Mouse (Mus musculus): ENCODE data around the gene Acsm2. TPM values are rescaled to one million over a fixed set of nuclear protein-coding genes. Genes with fewer than 3 reads are reported as not detected.

Gene Acsm2
- polyA plus RNA-seq, 1 experiment from 2014 or later = not detected

DNA sequence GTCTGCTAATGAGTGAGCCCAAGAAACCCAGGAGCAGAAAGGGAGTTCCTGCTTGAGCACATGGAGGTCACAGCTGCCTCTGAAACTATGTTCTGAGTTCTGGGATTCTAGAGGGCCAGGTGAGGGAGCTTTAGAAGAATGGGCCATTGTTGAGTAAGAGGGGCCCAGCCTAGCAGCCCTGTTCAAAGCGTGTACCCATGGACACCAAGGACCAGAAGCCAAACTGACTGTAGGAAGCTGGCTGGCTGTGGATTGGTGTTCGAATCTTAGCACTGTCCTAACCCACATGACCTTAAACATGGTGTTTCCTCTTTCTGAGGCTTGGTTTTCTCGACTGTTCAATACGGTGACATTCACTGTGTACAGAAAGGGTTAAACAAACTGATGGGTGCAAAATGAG is 30.8 kb upstream of the Acsm2 start, which contains the start of gene Pdilt:
TSS of gene Pdilt (minus strand) at position 101 of the 400 bp plus-strand sequence.
- Histone ChIP-seq H3K4me1 (replicated peaks; ENCODE audit: control insufficient read depth, insufficient read depth, low read length) (no peaks in the 10 kb centered on the region), H3K27me3 (ENCODE audit: control insufficient read depth, insufficient read depth, low read depth, low read length) (no peaks in the 10 kb centered on the region), H3K9ac (ENCODE audit: low read length) (no peak within 1 kb of the TSS), H3K4me3 (ENCODE audit: low read length) (no peak within 1 kb of the TSS), H3K27ac (ENCODE audit: low read length) (no peak within 1 kb of the TSS), H3K36me3 (ENCODE audit: control insufficient read depth, insufficient read depth, low read length) (no peaks in the 10 kb centered on the region), H3K4me2 (ENCODE audit: low read depth, low read length) (no peak within 1 kb of the TSS), H3K9me3 (ENCODE audit: control insufficient read depth, low read length) (no peaks in the 10 kb centered on the region)
- no peak for ATAC-seq (ENCODE audit: low read depth)
- 54% methylated on average over 4 of the region's 4 CpGs for WGBS

- H3K27me3 ChIP-seq (ENCODE audit: control insufficient read depth, insufficient read depth, low read depth, low read length) = no peaks in the 10 kb centered on the region
- H3K36me3 ChIP-seq (ENCODE audit: control insufficient read depth, insufficient read depth, low read length) = no peaks in the 10 kb centered on the region
- WGBS = 2% methylated on average over 2 of the region's 2 CpGs
- no peak overlapping the region for H3K27ac ChIP-seq (ENCODE audit: low read length)
- H3K4me1 ChIP-seq (replicated peaks; ENCODE audit: control insufficient read depth, insufficient read depth, low read length) = no peaks in the 10 kb centered on the region
- H3K9me3 ChIP-seq (ENCODE audit: control insufficient read depth, low read length) = no peaks in the 10 kb centered on the region
- H3K9ac ChIP-seq (ENCODE audit: low read length) = no peak overlapping the region
- peak; percentile 45; the same call in 1 of the 2 replicates for ATAC-seq (ENCODE audit: low read depth)
- H3K4me3 ChIP-seq (ENCODE audit: low read length) = no peak overlapping the region
- no peak overlapping the region for H3K4me2 ChIP-seq (ENCODE audit: low read depth, low read length)
Observed at GRCm38 (mm10) chr7:119525881-119526281, 28.3 kb upstream of the Acsm2 start.

DNA sequence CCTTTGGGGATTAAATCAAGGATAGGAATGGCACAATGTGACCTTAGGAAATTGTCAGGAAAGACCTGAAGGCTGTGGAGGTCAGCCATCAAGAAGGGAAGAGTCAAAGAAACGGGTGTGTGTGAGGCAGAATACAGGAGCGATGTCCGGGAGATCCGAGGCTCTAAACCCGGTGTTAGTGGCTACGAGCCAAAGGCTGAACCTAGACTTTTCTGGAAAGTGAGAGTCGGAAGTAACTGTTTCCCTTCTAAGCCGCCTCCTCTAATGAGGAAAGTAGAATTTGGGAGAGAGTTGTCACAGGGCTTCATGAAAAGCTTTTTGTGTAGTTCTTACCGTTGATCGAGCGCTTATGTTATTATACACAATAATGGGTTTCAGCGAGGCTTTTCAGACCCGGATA is 27.7 kb upstream of the Acsm2 start:
- Histone ChIP-seq H3K27me3 (ENCODE audit: control insufficient read depth, insufficient read depth, low read depth, low read length) (no peaks in the 10 kb centered on the region), H3K9ac (ENCODE audit: low read length) (no peak overlapping the region), H3K4me3 (ENCODE audit: low read length) (no peak overlapping the region), H3K27ac (ENCODE audit: low read length) (no peak overlapping the region), H3K4me2 (ENCODE audit: low read depth, low read length) (no peak overlapping the region), H3K4me1 (replicated peaks; ENCODE audit: control insufficient read depth, insufficient read depth, low read length) (no peaks in the 10 kb centered on the region), H3K9me3 (ENCODE audit: control insufficient read depth, low read length) (no peaks in the 10 kb centered on the region), H3K36me3 (ENCODE audit: control insufficient read depth, insufficient read depth, low read length) (no peaks in the 10 kb centered on the region)
- no peak for ATAC-seq (ENCODE audit: low read depth)
- WGBS = 70% methylated on average over 13 of the region's 13 CpGs

- WGBS = 89% methylated on average over 1 of the region's 1 CpGs
- ATAC-seq (ENCODE audit: low read depth) = no peak
Observed at GRCm38 (mm10) chr7:119527135-119527534, 27.0 kb upstream of the Acsm2 start.

GRCm38 (mm10) chr7:119527548-119527947 is 26.6 kb upstream of the Acsm2 start:
- no peak overlapping the region for H3K4me2 ChIP-seq (ENCODE audit: low read depth, low read length)
- ATAC-seq (ENCODE audit: low read depth) = no peak
- H3K9me3 ChIP-seq (ENCODE audit: control insufficient read depth, low read length) = no peaks in the 10 kb centered on the region
- H3K4me1 ChIP-seq (replicated peaks; ENCODE audit: control insufficient read depth, insufficient read depth, low read length) = no peaks in the 10 kb centered on the region
- no peak overlapping the region for H3K27ac ChIP-seq (ENCODE audit: low read length)
- H3K27me3 ChIP-seq (ENCODE audit: control insufficient read depth, insufficient read depth, low read depth, low read length) = no peaks in the 10 kb centered on the region
- H3K36me3 ChIP-seq (ENCODE audit: control insufficient read depth, insufficient read depth, low read length) = no peaks in the 10 kb centered on the region
- H3K4me3 ChIP-seq (ENCODE audit: low read length) = no peak overlapping the region
- WGBS = 59% methylated on average over 2 of the region's 2 CpGs
- no peak overlapping the region for H3K9ac ChIP-seq (ENCODE audit: low read length)

More at GRCm38 (mm10) chr7:119527135-119527534, 27.0 kb upstream of the Acsm2 start:
- Histone ChIP-seq H3K9ac (ENCODE audit: low read length) (no peak overlapping the region), H3K4me1 (replicated peaks; ENCODE audit: control insufficient read depth, insufficient read depth, low read length) (no peaks in the 10 kb centered on the region), H3K4me2 (ENCODE audit: low read depth, low read length) (no peak overlapping the region), H3K9me3 (ENCODE audit: control insufficient read depth, low read length) (no peaks in the 10 kb centered on the region), H3K27me3 (ENCODE audit: control insufficient read depth, insufficient read depth, low read depth, low read length) (no peaks in the 10 kb centered on the region), H3K4me3 (ENCODE audit: low read length) (no peak overlapping the region), H3K27ac (ENCODE audit: low read length) (no peak overlapping the region), H3K36me3 (ENCODE audit: control insufficient read depth, insufficient read depth, low read length) (no peaks in the 10 kb centered on the region)

DNA sequence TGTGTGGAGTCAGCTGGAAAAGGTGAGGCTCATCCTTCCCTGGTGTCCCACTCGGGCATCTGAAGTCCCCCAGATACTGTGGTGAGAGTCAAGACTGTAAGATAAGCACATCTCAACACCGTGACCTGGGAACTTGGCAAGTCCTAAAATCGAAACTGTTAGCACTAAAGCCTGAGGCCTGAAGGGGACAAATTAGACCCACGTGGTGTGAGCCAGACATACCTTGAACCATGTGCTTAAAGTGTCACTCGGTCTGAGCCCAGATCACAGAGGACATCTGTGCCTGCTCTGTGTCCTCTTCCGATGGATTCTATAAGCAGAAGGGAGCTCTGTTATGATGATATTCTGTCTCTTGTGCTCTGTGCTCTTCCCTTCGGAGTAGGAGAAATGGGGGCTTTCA is 25.5 kb upstream of the Acsm2 start:
- H3K4me1 ChIP-seq (replicated peaks; ENCODE audit: control insufficient read depth, insufficient read depth, low read length) = no peaks in the 10 kb centered on the region
- no peak overlapping the region for H3K4me2 ChIP-seq (ENCODE audit: low read depth, low read length)
- no peaks in the 10 kb centered on the region for H3K36me3 ChIP-seq (ENCODE audit: control insufficient read depth, insufficient read depth, low read length)
- H3K4me3 ChIP-seq (ENCODE audit: low read length) = no peak overlapping the region
- H3K27ac ChIP-seq (ENCODE audit: low read length) = no peak overlapping the region
- no peak for ATAC-seq (ENCODE audit: low read depth)
- 68% methylated on average over 7 of the region's 7 CpGs for WGBS
- no peaks in the 10 kb centered on the region for H3K27me3 ChIP-seq (ENCODE audit: control insufficient read depth, insufficient read depth, low read depth, low read length)
- H3K9me3 ChIP-seq (ENCODE audit: control insufficient read depth, low read length) = no peaks in the 10 kb centered on the region
- H3K9ac ChIP-seq (ENCODE audit: low read length) = no peak overlapping the region

GRCm38 (mm10) chr7:119532924-119533323 is 21.2 kb upstream of the Acsm2 start:
- Histone ChIP-seq H3K27me3 (ENCODE audit: control insufficient read depth, insufficient read depth, low read depth, low read length) (no peaks in the 10 kb centered on the region), H3K4me2 (ENCODE audit: low read depth, low read length) (no peak overlapping the region), H3K36me3 (ENCODE audit: control insufficient read depth, insufficient read depth, low read length) (no peaks in the 10 kb centered on the region), H3K4me3 (ENCODE audit: low read length) (no peak overlapping the region), H3K9me3 (ENCODE audit: control insufficient read depth, low read length) (no peaks in the 10 kb centered on the region), H3K4me1 (replicated peaks; ENCODE audit: control insufficient read depth, insufficient read depth, low read length) (no peaks in the 10 kb centered on the region), H3K9ac (ENCODE audit: low read length) (no peak overlapping the region), H3K27ac (ENCODE audit: low read length) (no peak overlapping the region)
- WGBS = 42% methylated on average over 1 of the region's 1 CpGs
- ATAC-seq (ENCODE audit: low read depth) = no peak

GRCm38 (mm10) chr7:119534389-119534788 is 19.8 kb upstream of the Acsm2 start:
- 66% methylated on average over 2 of the region's 2 CpGs for WGBS
- no peak for ATAC-seq (ENCODE audit: low read depth)
- Histone ChIP-seq H3K4me1 (replicated peaks; ENCODE audit: control insufficient read depth, insufficient read depth, low read length) (no peaks in the 10 kb centered on the region), H3K4me3 (ENCODE audit: low read length) (no peak overlapping the region), H3K9ac (ENCODE audit: low read length) (no peak overlapping the region), H3K27me3 (ENCODE audit: control insufficient read depth, insufficient read depth, low read depth, low read length) (no peaks in the 10 kb centered on the region), H3K36me3 (ENCODE audit: control insufficient read depth, insufficient read depth, low read length) (no peaks in the 10 kb centered on the region), H3K4me2 (ENCODE audit: low read depth, low read length) (no peak overlapping the region), H3K9me3 (ENCODE audit: control insufficient read depth, low read length) (no peaks in the 10 kb centered on the region), H3K27ac (ENCODE audit: low read length) (no peak overlapping the region)

- Histone ChIP-seq H3K36me3 (ENCODE audit: control insufficient read depth, insufficient read depth, low read length) (no peaks in the 10 kb centered on the region), H3K9ac (ENCODE audit: low read length) (no peak overlapping the region), H3K4me2 (ENCODE audit: low read depth, low read length) (no peak overlapping the region), H3K27me3 (ENCODE audit: control insufficient read depth, insufficient read depth, low read depth, low read length) (no peaks in the 10 kb centered on the region), H3K27ac (ENCODE audit: low read length) (no peak overlapping the region), H3K4me3 (ENCODE audit: low read length) (no peak overlapping the region), H3K4me1 (replicated peaks; ENCODE audit: control insufficient read depth, insufficient read depth, low read length) (no peaks in the 10 kb centered on the region), H3K9me3 (ENCODE audit: control insufficient read depth, low read length) (no peaks in the 10 kb centered on the region)
- no peak for ATAC-seq (ENCODE audit: low read depth)
- WGBS = 82% methylated on average over 2 of the region's 2 CpGs
Observed at GRCm38 (mm10) chr7:119542445-119542844, 11.7 kb upstream of the Acsm2 start.

DNA sequence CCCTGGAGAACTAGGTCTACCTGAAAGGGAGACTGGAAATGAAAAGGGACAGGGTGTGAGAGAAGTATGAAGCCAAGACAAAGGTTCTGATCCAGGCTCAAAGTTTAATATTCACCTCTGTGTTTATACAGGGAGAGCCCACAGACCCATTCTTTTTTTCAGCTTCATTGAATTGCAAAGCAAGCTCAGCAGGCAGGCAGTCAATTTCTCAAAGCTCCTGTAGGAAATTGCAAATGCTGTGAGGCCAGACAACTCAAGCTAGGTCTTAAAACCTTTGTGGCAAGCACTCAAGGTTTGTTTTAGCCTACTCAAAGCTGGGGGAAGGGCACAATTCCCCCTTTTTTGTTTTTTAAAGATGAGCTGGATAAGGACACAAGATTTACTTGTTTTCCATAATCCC is 8.6 kb upstream of the Acsm2 start:
- H3K36me3 ChIP-seq (ENCODE audit: control insufficient read depth, insufficient read depth, low read length) = no peaks in the 10 kb centered on the region
- H3K27me3 ChIP-seq (ENCODE audit: control insufficient read depth, insufficient read depth, low read depth, low read length) = no peaks in the 10 kb centered on the region
- no peaks in the 10 kb centered on the region for H3K4me1 ChIP-seq (replicated peaks; ENCODE audit: control insufficient read depth, insufficient read depth, low read length)
- no peak overlapping the region for H3K9ac ChIP-seq (ENCODE audit: low read length)
- H3K9me3 ChIP-seq (ENCODE audit: control insufficient read depth, low read length) = no peaks in the 10 kb centered on the region
- no peak overlapping the region for H3K4me2 ChIP-seq (ENCODE audit: low read depth, low read length)
- ATAC-seq (ENCODE audit: low read depth) = no peak
- no peak overlapping the region for H3K27ac ChIP-seq (ENCODE audit: low read length)
- no peak overlapping the region for H3K4me3 ChIP-seq (ENCODE audit: low read length)

Data from lung, embryonic 16.5 days (tissue).